Mouse (Mus musculus) kidney, adult 18-20 months (tissue): Measurements from ENCODE around the gene Cmah.

ENCODE experiments used
- DNase-seq: peaks from one replicate; pipeline ENCODE4 v3.0.0; 2021

Gene Cmah

GRCm38 (mm10) chr13:24519976-24520647 lies 192.9 kb downstream of the Cmah start:
- no peak for DNase-seq

- DNase-seq = no peak
Observed at GRCm38 (mm10) chr13:24520796-24521195, 193.6 kb downstream of the Cmah start.

DNA sequence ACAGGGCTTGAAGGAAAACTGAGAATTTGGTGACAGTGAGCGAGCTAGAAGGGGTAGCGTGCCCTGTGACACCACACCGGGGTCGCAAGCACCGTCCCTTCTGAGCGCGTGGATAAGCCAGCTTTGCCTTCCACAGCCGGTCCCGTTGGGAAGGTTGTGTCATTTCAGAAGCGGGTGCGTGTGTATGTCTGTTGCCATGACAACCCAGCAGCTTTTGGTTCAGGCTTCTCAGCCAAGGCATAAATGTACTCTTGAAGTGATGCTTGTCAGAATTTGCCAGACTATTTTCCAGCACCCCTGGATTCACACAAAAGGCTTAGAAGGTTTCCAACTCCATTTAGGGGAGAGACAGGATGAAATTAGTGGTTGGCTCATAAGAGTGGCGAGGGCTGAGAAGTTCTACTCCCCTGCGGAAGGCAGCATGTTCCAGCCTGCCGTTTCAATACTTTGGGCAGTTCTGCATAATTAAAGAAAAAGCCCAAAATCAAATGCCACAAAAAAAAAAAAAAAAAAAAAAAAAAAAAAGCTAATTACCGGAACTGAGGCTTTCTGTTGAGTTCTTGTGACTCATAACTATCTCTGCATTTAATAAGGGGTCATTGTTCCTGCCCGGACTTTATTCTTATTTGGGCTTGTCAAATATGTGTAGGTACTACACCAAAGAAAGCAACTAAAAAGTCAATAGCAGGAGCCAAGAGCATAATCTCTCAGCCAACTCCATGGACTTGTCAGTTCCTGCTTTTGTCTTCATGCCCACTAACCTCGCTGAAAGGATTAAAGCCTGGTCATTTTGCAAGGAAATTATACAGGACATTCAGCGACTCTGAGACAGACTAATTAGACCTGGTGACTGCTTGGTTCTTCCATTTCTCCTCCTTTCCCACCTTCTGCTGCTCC lies 194.5 kb downstream of the Cmah start:
- no peak for DNase-seq

DNA sequence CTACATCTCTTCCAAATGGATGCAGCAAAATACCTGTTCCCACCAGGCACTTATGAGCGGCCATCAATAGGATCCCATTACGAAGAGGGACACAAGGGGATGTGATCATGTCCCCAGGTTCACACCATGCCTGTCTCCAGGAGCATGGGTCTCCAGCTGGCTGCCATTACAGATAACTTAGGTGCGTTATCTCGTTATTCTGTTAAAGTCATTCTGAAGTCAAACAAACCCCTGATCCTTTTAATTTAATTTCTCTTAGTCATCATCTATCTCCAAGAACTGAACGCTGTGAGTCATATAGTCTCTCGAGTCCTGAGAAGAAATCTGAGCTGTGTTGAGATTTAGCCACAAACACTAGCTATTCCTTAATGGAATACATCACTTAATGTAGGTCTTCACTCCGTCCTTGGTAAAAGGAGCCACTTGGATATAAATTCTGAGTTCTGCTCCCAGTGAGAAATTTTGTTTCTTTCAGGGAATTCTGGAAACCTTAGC lies 195.2 kb downstream of the Cmah start:
- no peak for DNase-seq

DNA sequence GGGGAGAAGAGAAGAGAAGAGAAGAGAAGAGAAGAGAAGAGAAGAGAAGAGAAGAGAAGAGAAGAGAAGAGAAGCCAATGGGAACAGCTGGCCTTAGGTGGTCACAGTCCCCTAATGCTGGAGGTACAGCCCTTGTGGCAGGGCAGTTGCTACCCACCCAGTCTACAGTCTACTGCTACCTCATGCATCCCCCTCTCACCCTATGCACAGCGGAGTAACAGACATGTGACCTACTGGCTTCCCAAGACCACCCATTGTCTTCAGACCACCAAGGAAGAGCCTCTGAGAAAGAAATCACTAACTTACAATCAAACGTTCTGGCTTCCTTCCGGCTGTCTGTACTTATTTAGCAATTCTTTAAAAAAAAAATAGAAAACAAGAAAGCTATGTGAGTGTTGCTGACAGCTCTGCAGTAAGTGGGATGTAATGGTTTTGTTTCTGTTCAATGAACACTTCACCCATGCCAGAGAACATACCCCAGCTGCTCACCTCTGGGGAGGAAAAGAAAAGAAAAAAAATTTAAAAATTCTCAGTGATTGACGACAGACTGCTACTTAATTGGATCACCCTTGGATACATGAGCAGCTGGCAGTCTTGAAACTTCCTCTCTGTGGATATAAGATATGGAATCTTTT lies 196.5 kb downstream of the Cmah start:
- DNase-seq = no peak

- no peak for DNase-seq
Observed at GRCm38 (mm10) chr13:24524468-24524867, 197.3 kb downstream of the Cmah start.

GRCm38 (mm10) chr13:24525551-24525950 lies 198.3 kb downstream of the Cmah start:
- DNase-seq = no peak

DNA sequence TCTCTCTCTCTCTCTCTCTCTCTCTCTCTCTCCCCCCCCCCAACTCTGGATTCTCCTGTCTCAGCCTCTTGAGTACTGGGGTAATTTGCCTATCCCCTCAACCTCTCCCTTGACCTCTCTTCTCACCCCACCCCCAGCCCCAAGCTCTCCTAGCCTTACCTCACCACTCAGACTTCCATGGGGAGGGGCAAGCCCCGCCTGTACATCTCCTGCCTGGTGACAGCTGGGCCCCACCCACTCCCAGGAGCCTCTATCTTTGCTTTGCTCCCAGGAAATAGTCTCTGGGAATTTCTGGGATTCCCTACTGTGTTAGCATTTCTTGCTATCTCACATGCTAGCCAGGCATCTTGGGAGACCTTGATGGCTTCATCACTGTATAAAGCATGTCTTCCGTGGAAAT lies 199.7 kb downstream of the Cmah start:
- no peak for DNase-seq
